Mouse (Mus musculus) kidney, embryonic 14.5 days (tissue): ENCODE data around the gene Natd1. TPM values are rescaled to one million over a fixed set of nuclear protein-coding genes. Genes with fewer than 3 reads are reported as not detected.
A peak's percentile ranks its signal among the peaks of the same experiment; 100 is the strongest.

Experiments used
- ATAC-seq: fragments of 200-750 bp; cut with Nextera tagmentation; 2 replicates; pipeline ENCODE4 v1.8.0; 2017; ENCODE audit warnings: moderate number of reproducible peaks, mild to moderate bottlenecking, moderate TSS enrichment, moderate library complexity; ENCODE audit not compliant: low FRiP score, low TSS enrichment
- H3K27ac ChIP-seq: fragments of 300-500 bp; sonication (generic); 2 replicates; pipeline ENCODE4 v1.5.1; 2014; ENCODE audit warnings: low read depth, mild to moderate bottlenecking, low read length, moderate library complexity, mixed read lengths
- H3K27me3 ChIP-seq: fragments of 300-500 bp; sonication (generic); 2 replicates; pipeline ENCODE4 v1.6.1; 2014; ENCODE audit warnings: mild to moderate bottlenecking, low read length; ENCODE audit not compliant: control insufficient read depth, insufficient read depth
- H3K36me3 ChIP-seq: fragments of 300-500 bp; sonication (generic); 2 replicates; pipeline ENCODE4 v1.6.1; 2014; ENCODE audit warnings: low read length, mixed read lengths; ENCODE audit not compliant: control insufficient read depth, insufficient read depth
- H3K4me1 ChIP-seq: fragments of 300-500 bp; sonication (generic); 2 replicates; pipeline ENCODE4 v1.6.1; 2014; ENCODE audit warnings: low read length, mixed read lengths; ENCODE audit not compliant: control insufficient read depth, insufficient read depth
- H3K4me2 ChIP-seq: fragments of 300-500 bp; sonication (generic); replicated peaks from 2 replicates; pipeline ENCODE4 v1.6.1; 2014; ENCODE audit warnings: low read depth, mild to moderate bottlenecking, low read length
- H3K4me3 ChIP-seq: fragments of 300-500 bp; sonication (generic); 2 replicates; pipeline ENCODE4 v1.5.1; 2014; ENCODE audit warnings: mild to moderate bottlenecking, low read length
- H3K9ac ChIP-seq: fragments of 300-500 bp; sonication (generic); 2 replicates; pipeline ENCODE4 v1.6.1; 2014; ENCODE audit warnings: low read depth, mild to moderate bottlenecking, low read length, moderate library complexity
- H3K9me3 ChIP-seq: fragments of 300-500 bp; sonication (generic); 2 replicates; pipeline ENCODE4 v1.6.1; 2016; ENCODE audit warnings: low read length; ENCODE audit not compliant: control insufficient read depth
- WGBS: fragments of 180-500 bp; shearing (Covaris S2); extraction: QIAGEN DNeasy Blood & Tissue Kit; methylation state at CpG from one replicate; pipeline ENCODE4 v1.1.7; 2014; 5-methylcytosine and 5-hydroxymethylcytosine counted together
- polyA plus RNA-seq: library from polyadenylated mRNA; unstranded; fragments of >200 nt; fragmentation: Nextera tagmentation; extraction: Ambion mirVana; gene quantifications from 2 replicates; pipeline ENCODE4 v1.2.1, GENCODE M21; 2014

Natd1 gene
- polyA plus RNA-seq, 1 experiment from 2014 or later = 25.0 TPM

- no peaks in the 10 kb centered on the region for H3K9me3 ChIP-seq
- H3K4me2 ChIP-seq = no peak overlapping the region
- H3K9ac ChIP-seq = no peak overlapping the region
- H3K36me3 ChIP-seq = peaks cover 4% of the 10 kb centered on the region; the same call in 1 of the 2 replicates
- WGBS = 82% methylated on average over 1 of the region's 1 CpGs
- ATAC-seq = no peak
- no peak overlapping the region for H3K4me3 ChIP-seq
- no peaks in the 10 kb centered on the region for H3K27me3 ChIP-seq
- H3K4me1 ChIP-seq = peaks cover 4% of the 10 kb centered on the region; the same call in 1 of the 2 replicates
- H3K27ac ChIP-seq = no peak overlapping the region
Measured at GRCm38 (mm10) chr11:60924981-60925380, 10.4 kb upstream of the Natd1 start.

GRCm38 (mm10) chr11:60924498-60924897 is 9.9 kb upstream of the Natd1 start:
- peaks cover 4% of the 10 kb centered on the region; the same call in 1 of the 2 replicates for H3K4me1 ChIP-seq
- WGBS = 44% methylated on average over 6 of the region's 6 CpGs
- no peaks in the 10 kb centered on the region for H3K9me3 ChIP-seq
- no peak for ATAC-seq
- H3K9ac ChIP-seq = no peak overlapping the region
- H3K4me2 ChIP-seq = no peak overlapping the region
- no peak overlapping the region for H3K27ac ChIP-seq
- peaks cover 4% of the 10 kb centered on the region; the same call in 1 of the 2 replicates for H3K36me3 ChIP-seq
- no peaks in the 10 kb centered on the region for H3K27me3 ChIP-seq
- no peak overlapping the region for H3K4me3 ChIP-seq

- no peaks in the 10 kb centered on the region for H3K27me3 ChIP-seq
- H3K4me3 ChIP-seq = no peak overlapping the region
- no peak for ATAC-seq
- H3K27ac ChIP-seq = no peak overlapping the region
- H3K4me2 ChIP-seq = no peak overlapping the region
- H3K9ac ChIP-seq = no peak overlapping the region
- H3K9me3 ChIP-seq = no peaks in the 10 kb centered on the region
- WGBS = 75% methylated on average over 5 of the region's 5 CpGs
- H3K36me3 ChIP-seq = peaks cover 4% of the 10 kb centered on the region; the same call in 1 of the 2 replicates
- H3K4me1 ChIP-seq = peaks cover 4% of the 10 kb centered on the region; the same call in 1 of the 2 replicates
Measured at GRCm38 (mm10) chr11:60922964-60923363, 8.4 kb upstream of the Natd1 start.

GRCm38 (mm10) chr11:60922195-60922594 is 7.6 kb upstream of the Natd1 start:
- Histone ChIP-seq H3K4me2 (no peak overlapping the region), H3K9ac (no peak overlapping the region), H3K9me3 (no peaks in the 10 kb centered on the region), H3K36me3 (peaks cover 4% of the 10 kb centered on the region; the same call in 1 of the 2 replicates), H3K27ac (no peak overlapping the region), H3K4me1 (peaks cover 4% of the 10 kb centered on the region; the same call in 1 of the 2 replicates), H3K27me3 (no peaks in the 10 kb centered on the region), H3K4me3 (no peak overlapping the region)
- no peak for ATAC-seq
- WGBS = 77% methylated on average over 1 of the region's 1 CpGs

- Histone ChIP-seq H3K4me1 (no peaks in the 10 kb centered on the region), H3K9me3 (no peaks in the 10 kb centered on the region), H3K4me2 (no peak overlapping the region), H3K36me3 (peaks cover 4% of the 10 kb centered on the region; the same call in 1 of the 2 replicates), H3K9ac (no peak overlapping the region), H3K27ac (no peak overlapping the region), H3K4me3 (no peak overlapping the region), H3K27me3 (no peaks in the 10 kb centered on the region)
- 77% methylated on average over 2 of the region's 2 CpGs for WGBS
- no peak for ATAC-seq
Measured at GRCm38 (mm10) chr11:60920021-60920420, 5.5 kb upstream of the Natd1 start.

GRCm38 (mm10) chr11:60915201-60915600 is 651 bp upstream of the Natd1 start:
- Histone ChIP-seq H3K27ac (no peak overlapping the region), H3K27me3 (no peaks in the 10 kb centered on the region), H3K4me2 (no peak overlapping the region), H3K4me1 (peaks cover 5% of the 10 kb centered on the region), H3K4me3 (no peak overlapping the region), H3K36me3 (no peaks in the 10 kb centered on the region), H3K9ac (no peak overlapping the region), H3K9me3 (no peaks in the 10 kb centered on the region)
- ATAC-seq = no peak
- 75% methylated on average over 4 of the region's 4 CpGs for WGBS

GRCm38 (mm10) chr11:60913301-60914196 is 1.0 kb downstream of the Natd1 start:
- Histone ChIP-seq H3K36me3 (no peaks in the 10 kb centered on the region), H3K27ac (peak overlapping the region; percentile 56), H3K9me3 (no peaks in the 10 kb centered on the region), H3K4me3 (peak overlapping the region; percentile 78), H3K9ac (peak overlapping the region; percentile 80), H3K4me1 (peaks cover 5% of the 10 kb centered on the region), H3K4me2 (peak overlapping the region; percentile 45), H3K27me3 (no peaks in the 10 kb centered on the region)
- peak; percentile 92 for ATAC-seq
- WGBS = under 1% methylated on average over 86 of the region's 86 CpGs

GRCm38 (mm10) chr11:60912525-60912973 is 2.0 kb downstream of the Natd1 start:
- Histone ChIP-seq H3K36me3 (no peaks in the 10 kb centered on the region), H3K9me3 (no peaks in the 10 kb centered on the region), H3K4me2 (peak overlapping the region; percentile 45), H3K4me3 (peak overlapping the region; percentile 78), H3K27ac (no peak overlapping the region), H3K4me1 (peaks cover 5% of the 10 kb centered on the region), H3K27me3 (no peaks in the 10 kb centered on the region), H3K9ac (peak overlapping the region; percentile 80)
- 18% methylated on average over 7 of the region's 7 CpGs for WGBS
- ATAC-seq = no peak

GRCm38 (mm10) chr11:60909626-60910025 is 4.9 kb downstream of the Natd1 start:
- H3K9me3 ChIP-seq = no peaks in the 10 kb centered on the region
- no peak for ATAC-seq
- peaks cover 18% of the 10 kb centered on the region for H3K36me3 ChIP-seq
- no peak overlapping the region for H3K9ac ChIP-seq
- no peaks in the 10 kb centered on the region for H3K27me3 ChIP-seq
- no peak overlapping the region for H3K4me3 ChIP-seq
- H3K27ac ChIP-seq = no peak overlapping the region
- peaks cover 5% of the 10 kb centered on the region for H3K4me1 ChIP-seq
- 79% methylated on average over 1 of the region's 1 CpGs for WGBS
- H3K4me2 ChIP-seq = no peak overlapping the region
